Mouse (Mus musculus): ENCODE results near the gene Ect2l. TPM values are rescaled to one million over a fixed set of nuclear protein-coding genes. Genes with fewer than 3 reads are reported as not detected.

The Ect2l gene
- polyA plus RNA-seq, 1 experiment: not detected

DNA sequence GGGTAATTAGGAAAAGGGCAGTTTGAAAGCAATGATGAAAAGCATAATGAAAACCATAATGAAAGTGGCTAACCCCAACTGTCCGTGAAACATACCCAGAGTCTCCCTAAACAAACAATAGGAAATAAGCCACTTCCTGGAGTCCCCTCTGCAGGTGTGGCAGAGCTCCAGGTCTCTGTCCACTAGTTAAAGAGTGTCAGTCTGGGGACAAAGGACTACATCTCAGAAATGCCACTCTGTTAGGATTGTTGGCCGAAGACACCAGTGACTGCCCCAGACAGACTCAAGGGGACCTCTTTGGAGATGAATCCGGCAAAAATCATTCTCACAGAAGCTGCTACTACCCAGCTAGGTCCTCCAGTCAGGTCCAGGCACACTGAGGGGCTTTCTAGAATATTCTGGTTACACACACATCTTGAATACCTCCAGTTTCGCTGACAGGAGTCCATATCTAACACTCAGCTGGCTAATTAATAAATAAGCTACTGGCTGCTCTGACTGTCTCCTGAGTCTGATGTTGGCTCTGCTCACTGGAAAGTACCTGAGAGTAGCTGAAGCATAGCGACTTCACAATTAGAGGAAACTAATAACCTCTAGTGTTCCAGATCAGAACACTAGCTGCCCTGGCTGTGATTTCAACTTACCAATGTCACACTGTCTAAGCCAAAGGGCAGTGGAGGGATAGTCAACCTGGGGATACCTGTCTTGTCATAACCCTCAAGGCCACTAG is 12.2 kb downstream of the Ect2l start:
- TF ChIP-seq GATA1 (IDR thresholded peaks at IDR 0.05; ENCODE audit: low read length): no peak

GRCm38 (mm10) chr10:18197206-18197979 is 13.3 kb downstream of the Ect2l start:
- TF ChIP-seq GATA1 (IDR thresholded peaks at IDR 0.05; ENCODE audit: low read length): no peak

- no peak for TF ChIP-seq GATA1 (IDR thresholded peaks at IDR 0.05; ENCODE audit: low read length)
Observed at GRCm38 (mm10) chr10:18194737-18195141, 16.0 kb downstream of the Ect2l start.

- TF ChIP-seq GATA1 (IDR thresholded peaks at IDR 0.05; ENCODE audit: low read length): no peak
Observed at GRCm38 (mm10) chr10:18194156-18194555, 16.5 kb downstream of the Ect2l start.

DNA sequence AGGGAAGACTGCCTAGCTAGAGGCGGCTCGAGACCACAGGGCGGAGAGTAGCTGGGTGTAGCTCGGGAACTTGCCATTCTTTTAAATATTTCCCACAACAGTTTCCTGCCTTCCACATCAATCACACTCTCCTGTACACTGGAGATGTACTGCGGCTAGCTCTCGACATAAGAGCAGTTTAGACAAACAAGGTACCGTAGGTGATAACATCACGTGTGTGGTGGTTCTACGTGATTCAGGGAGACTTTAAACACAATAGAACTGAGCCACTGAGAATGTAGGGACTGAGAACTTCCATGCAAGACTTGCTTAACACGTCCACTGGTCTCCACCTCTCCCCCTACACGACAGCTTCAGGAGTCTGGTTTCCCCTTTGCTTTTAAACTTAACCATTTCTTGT is 17.5 kb downstream of the Ect2l start:
- TF ChIP-seq GATA1 (IDR thresholded peaks at IDR 0.05; ENCODE audit: low read length): no peak

DNA sequence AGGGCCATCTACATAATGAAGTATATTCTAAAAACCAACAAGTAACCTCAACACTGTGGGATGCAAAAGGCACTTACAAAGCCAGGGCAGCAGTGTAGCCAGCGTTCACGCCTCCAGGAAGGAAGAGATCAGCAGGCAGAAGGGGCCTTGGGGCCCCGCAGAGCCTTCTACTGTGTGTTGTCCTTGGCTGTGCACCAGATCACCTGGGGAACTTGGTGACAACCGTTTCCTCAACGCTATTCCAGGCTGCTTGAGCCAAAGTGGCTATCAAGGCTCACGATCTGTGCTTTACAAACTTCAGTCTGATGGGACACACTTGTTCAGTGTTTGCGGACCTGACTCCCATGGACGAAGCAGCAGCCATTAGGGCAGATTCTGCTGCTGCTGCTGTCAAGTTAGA is 19.0 kb downstream of the Ect2l start:
- no peak for TF ChIP-seq GATA1 (IDR thresholded peaks at IDR 0.05; ENCODE audit: low read length)

- TF ChIP-seq GATA1 (IDR thresholded peaks at IDR 0.05; ENCODE audit: low read length): no peak
Observed at GRCm38 (mm10) chr10:18189498-18189897, 21.2 kb downstream of the Ect2l start.

DNA sequence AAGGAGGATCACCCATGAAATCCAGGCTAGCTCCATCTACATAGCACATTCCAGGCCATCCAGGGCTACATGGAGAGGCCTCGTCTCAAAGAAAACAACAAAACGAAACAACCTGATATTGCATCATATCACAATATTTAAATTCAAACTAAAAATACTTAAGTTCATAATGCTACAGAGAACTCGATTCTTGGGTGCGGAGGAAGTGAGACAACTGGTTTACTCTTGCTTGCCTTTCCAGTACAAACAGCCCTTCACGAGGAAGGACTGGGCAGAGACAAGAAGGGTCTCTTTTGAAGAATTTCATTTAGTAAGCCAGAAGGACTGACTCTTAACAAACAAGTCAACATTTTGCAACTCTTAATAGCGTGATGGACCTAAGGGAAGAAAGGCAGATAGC is 22.1 kb downstream of the Ect2l start:
- no peak for TF ChIP-seq GATA1 (IDR thresholded peaks at IDR 0.05; ENCODE audit: low read length)

GRCm38 (mm10) chr10:18182246-18182645 is 28.4 kb downstream of the Ect2l start:
- no peak for TF ChIP-seq GATA1 (IDR thresholded peaks at IDR 0.05; ENCODE audit: low read length)

DNA sequence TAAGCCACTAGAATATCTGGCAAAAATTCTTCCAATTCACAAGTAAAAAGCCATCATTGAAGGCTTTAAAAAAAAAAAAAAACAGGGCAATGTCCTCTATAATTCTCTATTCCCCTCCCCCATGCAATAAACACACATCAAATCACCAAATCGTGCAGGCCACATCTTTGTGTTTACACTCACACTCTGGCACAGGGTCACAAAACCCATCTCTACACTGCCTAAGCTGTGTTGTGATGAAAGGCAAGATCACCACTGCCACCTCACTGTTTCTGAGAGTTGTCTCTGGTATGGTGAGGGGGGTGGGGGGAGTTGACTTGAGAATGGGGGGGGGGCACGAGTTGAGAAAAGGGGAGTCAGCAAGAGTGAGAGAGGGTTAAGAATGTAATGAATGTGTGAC is 33.4 kb downstream of the Ect2l start:
- TF ChIP-seq GATA1 (IDR thresholded peaks at IDR 0.05; ENCODE audit: low read length): no peak

DNA sequence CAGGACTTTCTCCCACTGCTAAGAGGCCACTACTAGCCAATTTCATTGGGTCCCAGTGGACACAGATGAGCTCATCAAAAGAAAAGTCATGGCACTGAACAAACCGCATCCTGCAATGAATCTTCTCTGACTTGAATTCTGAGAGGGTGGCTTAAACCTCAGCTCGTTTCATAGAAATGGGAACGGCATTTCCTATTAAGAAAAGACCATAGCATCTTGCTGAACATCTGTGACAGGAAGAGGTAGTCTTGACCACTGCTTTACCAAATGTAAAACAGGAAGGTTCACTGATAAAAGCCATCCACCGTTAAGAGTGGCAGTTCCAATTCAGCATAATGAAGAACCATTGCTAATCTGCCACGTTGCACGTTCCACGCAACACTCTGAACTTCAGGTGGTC is 34.0 kb downstream of the Ect2l start:
- no peak for TF ChIP-seq GATA1 (IDR thresholded peaks at IDR 0.05; ENCODE audit: low read length)

DNA sequence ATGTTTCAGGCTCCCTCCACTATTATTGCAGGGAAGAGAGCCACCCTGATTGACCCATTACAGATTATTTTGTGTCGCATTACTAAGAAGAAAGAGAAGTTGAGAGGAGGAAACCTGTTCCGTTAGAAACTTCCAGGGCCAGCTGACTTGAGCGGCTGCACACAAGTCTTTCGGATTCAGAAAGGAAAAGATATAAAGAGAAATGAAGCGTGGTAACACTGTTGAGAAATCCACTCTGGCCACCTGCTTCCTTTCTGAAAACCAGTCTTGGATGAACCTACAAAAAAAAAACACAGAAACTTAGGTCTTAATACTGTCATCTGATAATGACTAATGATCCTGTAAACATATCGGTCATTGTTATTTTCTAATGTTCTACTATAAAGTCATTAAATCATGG is 35.6 kb downstream of the Ect2l start:
- TF ChIP-seq GATA1 (IDR thresholded peaks at IDR 0.05; ENCODE audit: low read length): no peak

- TF ChIP-seq GATA1 (IDR thresholded peaks at IDR 0.05; ENCODE audit: low read length): no peak
Observed at GRCm38 (mm10) chr10:18162435-18162971, 48.2 kb downstream of the Ect2l start.

GRCm38 (mm10) chr10:18147224-18147623 is 63.5 kb downstream of the Ect2l start:
- TF ChIP-seq GATA1 (IDR thresholded peaks at IDR 0.05; ENCODE audit: low read length): no peak

- TF ChIP-seq GATA1 (IDR thresholded peaks at IDR 0.05; ENCODE audit: low read length): no peak
Observed at GRCm38 (mm10) chr10:18142231-18142630, 68.5 kb downstream of the Ect2l start.

GRCm38 (mm10) chr10:18141389-18141788 is 69.3 kb downstream of the Ect2l start:
- TF ChIP-seq GATA1 (IDR thresholded peaks at IDR 0.05; ENCODE audit: low read length): no peak

GRCm38 (mm10) chr10:18139615-18140014 is 71.1 kb downstream of the Ect2l start:
- no peak for TF ChIP-seq GATA1 (IDR thresholded peaks at IDR 0.05; ENCODE audit: low read length)
